Comparison of ENCODE assay signal across 8 mouse cellular contexts in the genomic region with DNA sequence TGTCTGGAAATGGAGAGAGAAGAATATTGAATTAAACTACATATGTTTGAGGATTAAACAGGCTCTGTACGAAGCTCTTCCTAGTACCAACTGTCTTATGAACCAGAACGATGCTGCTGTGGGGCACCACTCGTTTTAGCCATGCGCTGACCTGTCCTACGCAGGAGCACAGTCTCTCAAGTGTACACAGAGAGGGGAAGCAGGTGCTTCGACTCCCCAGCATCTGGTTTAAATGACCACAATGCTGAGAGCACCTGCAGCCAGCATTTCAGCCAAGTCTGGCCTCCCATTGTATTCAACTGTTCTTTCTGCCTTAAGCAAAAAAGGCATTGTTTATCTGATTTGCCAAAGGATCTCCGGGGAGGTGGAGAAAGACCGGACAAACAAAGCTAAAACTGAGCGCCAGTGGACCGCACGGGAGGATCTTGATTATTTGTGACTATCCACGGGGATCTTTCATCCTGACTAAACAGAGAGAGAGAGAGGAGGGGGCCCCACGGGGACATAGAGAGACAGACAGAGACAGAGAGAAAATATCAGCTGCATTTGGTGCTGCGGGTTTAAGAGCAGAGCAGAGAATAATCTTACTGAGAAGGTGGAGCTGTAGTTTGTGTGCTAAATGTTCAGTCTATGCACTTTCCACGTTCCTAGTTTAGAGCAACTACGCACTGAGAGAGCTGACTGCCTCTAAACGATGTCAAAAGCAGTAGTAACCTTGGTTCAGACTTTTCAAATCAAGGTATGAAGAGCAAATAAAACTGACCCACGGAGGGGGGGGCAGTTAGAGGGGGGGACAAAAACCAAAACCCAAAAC.
DNase-seq lines count a peak whose midpoint lies in the region; ATAC-seq and TF ChIP-seq lines count a peak whose summit lies in the region.

No protein-coding gene starts in this region.

- H3K9ac ChIP-seq in hindbrain, embryonic 11.5 days (ENCODE audit: low read depth, low read length): peak overlapping the region; percentile 66
- peak overlapping the region; percentile 50 for H3K9ac ChIP-seq in liver, embryonic 14.5 days (replicated peaks)
- peak overlapping the region; percentile 56 for H3K9ac ChIP-seq in neural tube, embryonic 15.5 days (replicated peaks)

- peak overlapping the region; percentile 44 for H3K4me2 ChIP-seq in hindbrain, embryonic 11.5 days (replicated peaks; ENCODE audit: low read depth, low read length)
- H3K4me2 ChIP-seq in liver, embryonic 14.5 days (ENCODE audit: low read depth): peak overlapping the region; percentile 76
- H3K4me2 ChIP-seq in neural tube, embryonic 15.5 days: peak overlapping the region; percentile 78

- no peak for DNase-seq in gastrocnemius, adult 2 months
- DNase-seq in gastrocnemius, postnatal 25 days: no peak
- DNase-seq in hindbrain, embryonic 11.5 days (ENCODE audit: low spot score): peak; percentile 55
- no peak for DNase-seq in liver, embryonic 14.5 days (ENCODE audit: low read depth in 3 of 3, low spot score in 3 of 3)
- no peak for DNase-seq in left cerebral cortex, postnatal 4 days
- no peak for DNase-seq in spleen, postnatal 36 days (ENCODE audit: low spot score in 2 of 2)

- no peak for TF ChIP-seq POLR2A in cortical plate, adult 2 months (IDR thresholded peaks at IDR 0.05; ENCODE audit: extremely low read depth, insufficient read depth, low read length)

- intact Hi-C loops in gastrocnemius, adult 2 months (cut with DNase I): loop anchor here (2.0 to 5.0 kb wide), 3 partner anchors 543 to 705 kb away; no protein-coding TSS in a partner anchor
- intact Hi-C loops in left cerebral cortex, postnatal 4 days (cut with DNase I): loop anchor here (5.0 to 10.0 kb wide), 2 partner anchors 545 to 673 kb away; no protein-coding TSS in a partner anchor

- H3K27ac ChIP-seq in gastrocnemius, adult 2 months: peak overlapping the region; percentile 46
- H3K27ac ChIP-seq in cortical plate, adult 2 months (ENCODE audit: insufficient read depth, low read length): no peak overlapping the region
- H3K27ac ChIP-seq in hindbrain, embryonic 11.5 days (ENCODE audit: low read depth, low read length): peak overlapping the region; percentile 80
- H3K27ac ChIP-seq in liver, embryonic 14.5 days: no peak overlapping the region
- H3K27ac ChIP-seq in neural tube, embryonic 15.5 days (replicated peaks): peak overlapping the region; percentile 60

- peak; percentile 71 for ATAC-seq in hindbrain, embryonic 11.5 days (ENCODE audit: low FRiP score)
- no peak for ATAC-seq in liver, embryonic 14.5 days (ENCODE audit: insufficient read depth)
- peak; percentile 79 for ATAC-seq in neural tube, embryonic 15.5 days (ENCODE audit: low FRiP score)

- WGBS in hindbrain, embryonic 11.5 days: 24% methylated on average over 18 of the region's 18 CpGs
- WGBS in liver, embryonic 14.5 days (ENCODE audit: insufficient replicate concordance): 27% methylated on average over 18 of the region's 18 CpGs
- WGBS in neural tube, embryonic 15.5 days: 7% methylated on average over 18 of the region's 18 CpGs

- H3K4me1 ChIP-seq in cortical plate, adult 2 months (ENCODE audit: control insufficient read depth, insufficient read depth, low read length): no peaks in the 10 kb centered on the region; the same call in 1 of the 2 replicates
- no peaks in the 10 kb centered on the region for H3K4me1 ChIP-seq in hindbrain, embryonic 11.5 days (replicated peaks; ENCODE audit: control insufficient read depth, insufficient read depth, low read length)
- H3K4me1 ChIP-seq in liver, embryonic 14.5 days (replicated peaks; ENCODE audit: control insufficient read depth in 2 of 2, insufficient read depth in 2 of 2, low read length in 1 of 2): peaks cover 7 to 31% of the 10 kb centered on the region in 2 experiments
- peaks cover 19% of the 10 kb centered on the region for H3K4me1 ChIP-seq in neural tube, embryonic 15.5 days

- no peaks in the 10 kb centered on the region for H3K9me3 ChIP-seq in hindbrain, embryonic 11.5 days (ENCODE audit: control insufficient read depth, low read length)
- H3K9me3 ChIP-seq in liver, embryonic 14.5 days (ENCODE audit: control insufficient read depth, low read length): no peaks in the 10 kb centered on the region
- H3K9me3 ChIP-seq in neural tube, embryonic 15.5 days (replicated peaks): no peaks in the 10 kb centered on the region

- no peaks in the 10 kb centered on the region for H3K27me3 ChIP-seq in hindbrain, embryonic 11.5 days (ENCODE audit: control insufficient read depth, insufficient read depth, low read length)
- no peaks in the 10 kb centered on the region for H3K27me3 ChIP-seq in liver, embryonic 14.5 days (ENCODE audit: control insufficient read depth, insufficient read depth, low read length)
- no peaks in the 10 kb centered on the region for H3K27me3 ChIP-seq in neural tube, embryonic 15.5 days (replicated peaks)

- peak overlapping the region; percentile 70 for H3K4me3 ChIP-seq in gastrocnemius, adult 2 months
- H3K4me3 ChIP-seq in cortical plate, adult 2 months (ENCODE audit: insufficient read depth, low read length): peak overlapping the region; percentile 17; the same call in 1 of the 2 replicates
- H3K4me3 ChIP-seq in hindbrain, embryonic 11.5 days (ENCODE audit: low read depth, low read length): peak overlapping the region; percentile 30
- H3K4me3 ChIP-seq in liver, embryonic 14.5 days (ENCODE audit: insufficient read depth in 1 of 2, low read depth in 2 of 2, low read length in 2 of 2): peak overlapping the region; percentile 31 to 49
- H3K4me3 ChIP-seq in neural tube, embryonic 15.5 days (replicated peaks): peak overlapping the region; percentile 42

- no peak for TF ChIP-seq CTCF in gastrocnemius, adult 2 months (IDR thresholded peaks at IDR 0.05)
- no peak for TF ChIP-seq CTCF in cortical plate, adult 2 months (IDR thresholded peaks at IDR 0.05; ENCODE audit: extremely low read depth, insufficient read depth, low read length)
- TF ChIP-seq CTCF in liver, embryonic 14.5 days (IDR thresholded peaks at IDR 0.05; ENCODE audit: low read depth): no peak

- no peaks in the 10 kb centered on the region for H3K36me3 ChIP-seq in hindbrain, embryonic 11.5 days (ENCODE audit: control insufficient read depth, insufficient read depth, low read length)
- H3K36me3 ChIP-seq in liver, embryonic 14.5 days (replicated peaks; ENCODE audit: control insufficient read depth, insufficient read depth, low read depth): no peaks in the 10 kb centered on the region
- H3K36me3 ChIP-seq in neural tube, embryonic 15.5 days: no peaks in the 10 kb centered on the region

- no peak for TF ChIP-seq EP300 in liver, embryonic 14.5 days (IDR thresholded peaks at IDR 0.05; ENCODE audit: low read depth)

Comparison
In these comparisons a context has a peak if more than half of its experiments do, and no peak if none do; other contexts are left out.
1. H3K27ac ChIP-seq: peak in gastrocnemius, adult 2 months (single experiment), hindbrain, embryonic 11.5 days (single experiment) and neural tube, embryonic 15.5 days (single experiment); none in cortical plate, adult 2 months (single experiment) and liver, embryonic 14.5 days (single experiment).
2. H3K4me3 ChIP-seq: peak in every context shown above with its lines; median percentile 70 in gastrocnemius, adult 2 months; 42 in neural tube, embryonic 15.5 days; 40 in liver, embryonic 14.5 days; 30 in hindbrain, embryonic 11.5 days; 17 in cortical plate, adult 2 months.
3. Peak in every context shown above with its lines, with median percentiles within 50 percentile points of each other: H3K4me2 ChIP-seq and H3K9ac ChIP-seq.